Mouse (Mus musculus): Measurements from ENCODE around the gene Fcgr3.

The Fcgr3 gene

GRCm38 (mm10) chr1:171005081-171005480, 59.7 kb downstream of the Fcgr3 start:
- no peak for DNase-seq
